Mouse (Mus musculus) myocyte (in vitro differentiated cells): Measurements from ENCODE around the gene Tbc1d17. TPM values are rescaled to one million over a fixed set of nuclear protein-coding genes. Genes with fewer than 3 reads are reported as not detected.

Experiments used
- H3K27me3 ChIP-seq: one replicate; pipeline ENCODE4 v1.6.1; 2011; ENCODE audit not compliant: control insufficient read depth, insufficient read depth, insufficient read length
- H3K36me3 ChIP-seq: one replicate; pipeline ENCODE4 v1.6.1; 2011; ENCODE audit not compliant: control insufficient read depth, insufficient read depth
- H3K4me2 ChIP-seq: one replicate; pipeline ENCODE4 v1.6.1; 2011; ENCODE audit warnings: low read depth, control low read depth
- H3K4me3 ChIP-seq: one replicate; pipeline ENCODE4 v1.5.1; 2011; ENCODE audit warnings: mild to moderate bottlenecking, control low read depth, moderate library complexity
- H3K79me2 ChIP-seq: one replicate; pipeline ENCODE4 v1.6.1; 2011; ENCODE audit not compliant: control insufficient read depth, insufficient read depth
- H3ac ChIP-seq: one replicate; pipeline ENCODE4 v1.6.1; 2011; ENCODE audit not compliant: control insufficient read depth, insufficient read length
- CEBPB ChIP-seq: IDR thresholded peaks from 2 replicates; pipeline ENCODE4 v1.6.1; 2011; ENCODE audit warnings: mild to moderate bottlenecking, moderate library complexity; ENCODE audit not compliant: poor library complexity, insufficient read depth, severe bottlenecking
- E2F4 ChIP-seq: IDR thresholded peaks from one replicate; pipeline ENCODE4 v1.6.1; 2011; ENCODE audit warnings: mild to moderate bottlenecking, control low read depth, moderate library complexity; ENCODE audit not compliant: insufficient read depth
- MAX ChIP-seq: IDR thresholded peaks from one replicate; pipeline ENCODE4 v1.6.1; 2011; ENCODE audit warnings: low read depth, mild to moderate bottlenecking, control low read depth
- MYOD1 ChIP-seq, 3 experiments: IDR thresholded peaks; one replicate each; pipeline ENCODE4 v1.6.1; 2011; ENCODE audit warnings: control low read depth in 2 of 3, low read depth in 2 of 3, mild to moderate bottlenecking in 2 of 3, moderate library complexity in 1 of 3; ENCODE audit not compliant: insufficient read length in 2 of 3, control insufficient read depth in 1 of 3
- MYOG ChIP-seq, 3 experiments: IDR thresholded peaks; one replicate each; pipeline ENCODE4 v1.6.1; 2011; ENCODE audit warnings: control low read depth in 2 of 3, low read depth in 2 of 3, mild to moderate bottlenecking in 2 of 3; ENCODE audit not compliant: insufficient read length in 2 of 3, control insufficient read depth in 1 of 3, insufficient read depth in 1 of 3
- POLR2A ChIP-seq: IDR thresholded peaks from one replicate; pipeline ENCODE4 v1.6.1; 2011; ENCODE audit warnings: low read depth, mild to moderate bottlenecking, control low read depth, moderate library complexity; ENCODE audit not compliant: insufficient read length
- POLR2AphosphoS2 ChIP-seq: IDR thresholded peaks from one replicate; pipeline ENCODE4 v1.6.1; 2011; ENCODE audit warnings: low read depth, control low read depth; ENCODE audit not compliant: insufficient read length
- REST ChIP-seq: IDR thresholded peaks from one replicate; pipeline ENCODE4 v1.6.1; 2011; ENCODE audit warnings: mild to moderate bottlenecking, control low read depth, moderate library complexity; ENCODE audit not compliant: insufficient read depth, insufficient read length
- SRF ChIP-seq: IDR thresholded peaks from one replicate; pipeline ENCODE4 v1.6.1; 2011; ENCODE audit warnings: low read depth; ENCODE audit not compliant: control insufficient read depth, insufficient read length
- TCF3 ChIP-seq: IDR thresholded peaks from one replicate; pipeline ENCODE4 v1.6.1; 2011; ENCODE audit warnings: low read depth, control low read depth; ENCODE audit not compliant: insufficient read length
- USF1 ChIP-seq: IDR thresholded peaks from one replicate; pipeline ENCODE4 v1.6.1; 2011; ENCODE audit warnings: low read depth, mild to moderate bottlenecking, control low read depth, moderate library complexity
- polyA plus RNA-seq: library from polyadenylated mRNA; unstranded; fragments of >200 nt; fragmentation: generic; extraction: Trizol; gene quantifications from one replicate; pipeline ENCODE4 v1.2.1, GENCODE M21; 2012; ENCODE audit warnings: missing spikeins

The Tbc1d17 gene
- polyA plus RNA-seq, 1 experiment = 53.8 TPM

DNA sequence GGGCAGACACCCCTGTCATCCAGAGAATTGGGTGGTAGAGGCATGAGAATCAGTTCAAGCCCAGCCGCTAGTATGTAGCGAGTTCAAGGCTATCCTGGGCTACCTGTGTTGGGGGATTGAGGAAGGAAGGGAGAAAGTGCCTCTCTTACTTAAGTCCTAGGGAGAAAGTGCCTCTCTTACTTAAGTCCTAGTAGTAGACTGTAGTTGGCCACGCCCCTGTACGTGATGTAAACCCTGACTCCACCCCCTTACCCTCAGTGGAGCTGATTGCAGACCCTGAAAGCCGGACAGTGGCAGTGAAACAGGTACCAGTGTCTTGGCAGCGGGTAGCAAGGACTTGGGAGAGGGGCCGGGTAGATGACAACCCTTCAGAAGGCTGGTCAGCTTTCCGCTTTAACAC, 9.0 kb upstream of the Tbc1d17 start:
- Histone ChIP-seq H3K36me3 (peaks cover 5% of the 10 kb centered on the region), H3ac (peak overlapping the region; percentile 53), H3K4me3 (peak overlapping the region; percentile 64), H3K27me3 (no peaks in the 10 kb centered on the region), H3K4me2 (peak overlapping the region; percentile 84), H3K79me2 (peaks cover 5% of the 10 kb centered on the region)
- TF ChIP-seq REST = no peak
- peak; percentile 28 for TF ChIP-seq POLR2A
- no peak for TF ChIP-seq SRF

- peak within 1 kb of the TSS; percentile 84 for H3K4me2 ChIP-seq
- H3K27me3 ChIP-seq = no peaks in the 10 kb centered on the region
- H3K36me3 ChIP-seq = peaks cover 5% of the 10 kb centered on the region
- TF ChIP-seq USF1 (no peak), MYOD1 (IDR thresholded peaks at IDR 0.05; ENCODE audit: control insufficient read depth in 1 of 3, insufficient read length in 2 of 3, low read depth in 2 of 3) (no peak), CEBPB (peak; percentile 44; the same call in 1 of the 2 replicates), POLR2A (peak; percentile 65), REST (no peak), POLR2AphosphoS2 (peak; percentile 74), E2F4 (no peak)
- peak within 1 kb of the TSS; percentile 64 for H3K4me3 ChIP-seq
- H3K79me2 ChIP-seq = peaks cover 8% of the 10 kb centered on the region
- H3ac ChIP-seq = peak within 1 kb of the TSS; percentile 53
Observed at GRCm38 (mm10) chr7:44857042-44857552, 8.2 kb upstream of the Tbc1d17 start, which contains the start of gene Pnkp. TSS of gene Pnkp (plus strand) at chr7:44857139.

GRCm38 (mm10) chr7:44856265-44856916, 7.5 kb upstream of the Tbc1d17 start:
- H3ac ChIP-seq = no peak overlapping the region
- H3K27me3 ChIP-seq = no peaks in the 10 kb centered on the region
- H3K79me2 ChIP-seq = peaks cover 15% of the 10 kb centered on the region
- TF ChIP-seq CEBPB (0 out of 2 replicates have a peak, but pooled peaks have one; percentile 2), E2F4 (no peak), POLR2AphosphoS2 (peak; percentile 21), SRF (no peak), MYOD1 (IDR thresholded peaks at IDR 0.05; ENCODE audit: control insufficient read depth in 1 of 3, insufficient read length in 2 of 3, low read depth in 2 of 3) (no peak)
- peak overlapping the region; percentile 64 for H3K4me3 ChIP-seq
- peak overlapping the region; percentile 84 for H3K4me2 ChIP-seq
- peaks cover 1% of the 10 kb centered on the region for H3K36me3 ChIP-seq

- H3ac ChIP-seq = no peak overlapping the region
- no peaks in the 10 kb centered on the region for H3K36me3 ChIP-seq
- peak overlapping the region; percentile 77 for H3K4me2 ChIP-seq
- H3K79me2 ChIP-seq = peaks cover 27% of the 10 kb centered on the region
- TF ChIP-seq POLR2AphosphoS2 (no peak), E2F4 (no peak), CEBPB (no peak), USF1 (no peak), MAX (no peak)
- H3K4me3 ChIP-seq = peak overlapping the region; percentile 30
- no peaks in the 10 kb centered on the region for H3K27me3 ChIP-seq
Observed at GRCm38 (mm10) chr7:44855036-44855435, 6.2 kb upstream of the Tbc1d17 start.

GRCm38 (mm10) chr7:44854356-44855031, 5.6 kb upstream of the Tbc1d17 start:
- Histone ChIP-seq H3K36me3 (no peaks in the 10 kb centered on the region), H3ac (peak overlapping the region; percentile 12), H3K27me3 (no peaks in the 10 kb centered on the region), H3K4me2 (peak overlapping the region; percentile 77), H3K4me3 (peak overlapping the region; percentile 30), H3K79me2 (peaks cover 26% of the 10 kb centered on the region)
- TF ChIP-seq CEBPB (no peak), REST (no peak), POLR2A (peak; percentile 56), TCF3 (no peak), MYOG (IDR thresholded peaks at IDR 0.05; ENCODE audit: control insufficient read depth in 1 of 3, insufficient read depth in 1 of 3, insufficient read length in 2 of 3, low read depth in 2 of 3) (no peak), POLR2AphosphoS2 (peak; percentile 86), MAX (no peak)
